Mouse (Mus musculus): ENCODE data around the gene Aqp2.

The Aqp2 gene

DNA sequence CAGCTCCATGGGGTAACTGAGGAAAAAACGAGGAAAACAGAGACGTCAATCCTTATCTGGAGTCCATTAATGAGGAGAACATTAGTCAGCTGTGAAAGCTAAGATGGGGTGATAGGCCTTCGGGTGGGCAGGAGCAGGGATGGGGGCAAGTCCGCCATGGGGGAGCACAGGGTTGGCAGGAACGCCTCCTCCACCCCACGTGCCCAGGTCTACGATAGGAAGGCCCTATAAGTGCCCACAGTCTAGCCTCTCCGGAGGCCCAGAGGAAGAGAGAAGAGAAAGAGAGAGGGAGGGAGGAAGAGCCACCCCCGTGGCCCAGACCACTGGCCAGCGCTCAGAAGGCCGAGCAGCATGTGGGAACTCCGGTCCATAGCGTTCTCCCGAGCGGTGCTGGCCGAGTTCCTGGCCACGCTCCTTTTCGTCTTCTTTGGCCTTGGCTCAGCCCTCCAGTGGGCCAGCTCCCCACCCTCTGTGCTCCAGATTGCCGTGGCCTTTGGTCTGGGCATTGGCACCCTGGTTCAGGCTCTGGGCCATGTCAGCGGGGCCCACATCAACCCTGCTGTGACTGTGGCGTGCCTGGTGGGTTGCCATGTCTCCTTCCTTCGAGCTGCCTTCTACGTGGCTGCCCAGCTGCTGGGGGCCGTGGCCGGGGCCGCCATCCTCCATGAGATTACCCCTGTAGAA, at the start of gene Aqp2:
Gene Aqp2 (plus strand): TSS at position 254 of the 684 bp plus-strand sequence.
- DNase-seq (ENCODE audit: low read depth, low spot score) = no peak

DNA sequence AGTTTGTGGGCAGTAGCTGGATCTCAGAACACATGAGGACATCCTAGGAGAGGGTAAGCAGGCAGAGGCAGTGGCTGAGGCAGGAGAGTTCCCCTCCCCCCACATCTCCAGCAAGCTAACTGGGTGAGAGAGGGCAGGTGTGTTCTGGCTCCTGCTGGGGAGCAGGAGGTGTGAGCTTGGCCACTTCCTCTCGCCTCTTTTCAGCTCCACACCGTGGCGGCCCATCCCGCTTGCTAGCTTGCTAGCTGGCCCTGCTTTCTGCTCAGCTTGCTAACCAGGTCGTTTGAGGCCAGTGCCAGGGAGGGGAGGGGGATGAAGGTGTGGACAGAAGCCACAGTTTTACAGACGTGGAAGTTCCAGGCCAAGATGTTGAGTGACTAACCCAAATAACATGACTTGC, 47.7 kb upstream of the Aqp2 start:
- DNase-seq (ENCODE audit: low read depth, low spot score) = no peak

DNA sequence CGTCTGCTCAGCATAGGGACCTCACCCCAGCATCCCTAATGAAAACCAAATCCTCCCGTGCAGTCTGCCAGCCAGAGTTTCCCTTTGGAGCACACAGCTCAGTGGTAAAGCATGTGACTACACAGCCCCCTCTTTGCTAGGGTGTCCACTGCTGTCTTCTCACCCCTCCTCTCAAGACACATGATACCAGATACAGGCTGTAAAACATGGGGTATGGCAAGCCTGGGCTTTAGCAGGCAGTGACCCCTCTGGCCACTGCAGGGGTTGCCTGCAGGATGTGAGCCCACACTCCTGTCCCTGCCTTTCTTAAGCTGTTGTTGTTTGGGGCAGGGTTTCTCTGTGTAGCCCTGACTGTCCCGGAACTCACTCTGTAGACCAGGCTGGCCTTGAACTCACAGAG, 46.8 kb upstream of the Aqp2 start:
- DNase-seq (ENCODE audit: low read depth, low spot score) = no peak

DNA sequence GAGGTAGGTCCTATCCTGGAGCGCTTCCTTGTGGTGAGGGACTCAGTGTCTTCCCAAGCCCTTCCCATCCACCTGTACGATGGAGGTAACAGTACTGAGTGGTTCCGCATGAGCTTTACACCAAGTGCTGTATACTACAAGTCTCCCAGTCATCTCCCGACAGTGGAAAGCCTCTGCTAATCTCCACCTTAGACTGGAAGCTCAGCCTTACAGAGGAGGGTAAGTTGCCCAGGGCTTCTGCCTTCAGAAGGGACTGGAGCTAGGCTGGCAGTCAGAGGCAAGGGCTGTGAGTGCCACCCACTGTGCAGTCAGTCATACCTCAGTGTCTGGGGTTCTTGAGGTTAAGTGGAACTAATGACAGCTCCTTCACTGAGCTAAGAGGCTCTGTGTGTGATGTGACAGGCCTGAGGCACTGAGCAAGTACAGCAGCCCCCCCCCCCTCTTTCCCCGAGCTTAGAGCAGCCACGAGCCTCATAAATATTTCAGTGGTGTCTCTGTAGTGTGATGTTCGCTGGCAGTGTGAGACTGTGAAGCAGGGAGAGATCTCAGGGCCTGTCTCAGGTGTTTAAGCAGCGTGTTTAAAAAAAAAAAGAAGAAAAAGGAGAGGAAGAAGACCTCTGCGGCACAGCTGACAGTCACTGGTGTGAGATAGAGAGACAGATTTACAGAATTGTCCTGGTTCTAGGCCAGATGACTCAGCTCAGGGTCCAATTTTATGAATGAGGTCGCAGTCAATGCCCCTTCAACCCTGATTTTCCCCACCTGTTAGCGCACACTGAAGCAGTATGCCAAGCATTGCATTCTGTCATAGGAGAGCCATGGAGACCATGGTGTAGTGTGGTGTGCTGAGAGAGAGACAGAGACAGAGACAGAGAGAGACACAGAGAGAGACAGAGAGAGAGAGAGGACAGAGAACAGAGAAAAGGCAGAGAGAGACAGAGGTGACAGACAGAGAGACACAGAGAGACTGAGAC, 41.7 kb upstream of the Aqp2 start:
- DNase-seq (ENCODE audit: low read depth, low spot score) = peak; percentile 54

DNA sequence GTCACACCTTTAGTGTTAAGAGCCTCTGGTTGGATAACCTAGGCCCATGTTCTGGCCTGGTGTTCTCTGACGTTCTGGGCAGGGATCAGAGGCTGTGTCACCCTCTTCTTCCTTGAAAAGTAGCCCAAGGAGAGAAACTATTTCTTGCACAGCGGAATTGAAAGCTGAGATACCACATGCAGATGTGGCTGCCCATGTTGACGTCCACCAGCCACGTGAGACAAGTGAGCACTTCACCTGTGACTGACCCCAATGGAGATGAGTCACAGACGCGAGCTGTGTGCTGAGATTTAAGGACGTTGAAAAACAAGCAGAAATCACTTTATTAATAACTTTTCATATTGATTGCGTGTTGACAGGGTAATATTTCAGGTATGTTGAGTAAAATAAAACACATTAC, 39.0 kb upstream of the Aqp2 start:
- no peak for DNase-seq (ENCODE audit: low read depth, low spot score)

DNA sequence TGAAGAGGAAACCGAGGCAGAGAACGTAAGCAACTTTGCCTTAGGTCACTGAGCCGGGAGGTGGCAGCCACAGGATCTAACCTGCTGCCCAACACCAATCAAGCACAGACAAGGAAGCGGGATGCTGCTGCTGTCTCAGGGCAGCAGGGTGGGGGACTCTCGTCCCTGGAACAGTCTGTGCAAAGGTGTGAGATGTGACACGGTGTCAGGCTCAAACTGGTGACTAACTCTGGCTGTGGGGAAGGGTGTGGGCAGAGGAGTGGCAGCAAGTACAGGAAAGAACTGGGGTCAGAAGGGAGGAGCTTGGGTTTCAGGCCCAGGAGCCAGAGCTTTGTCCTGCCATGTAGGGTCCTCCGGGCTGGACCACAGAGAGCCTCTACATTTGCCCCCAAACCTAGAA, 34.8 kb upstream of the Aqp2 start:
- no peak for DNase-seq (ENCODE audit: low read depth, low spot score)

DNA sequence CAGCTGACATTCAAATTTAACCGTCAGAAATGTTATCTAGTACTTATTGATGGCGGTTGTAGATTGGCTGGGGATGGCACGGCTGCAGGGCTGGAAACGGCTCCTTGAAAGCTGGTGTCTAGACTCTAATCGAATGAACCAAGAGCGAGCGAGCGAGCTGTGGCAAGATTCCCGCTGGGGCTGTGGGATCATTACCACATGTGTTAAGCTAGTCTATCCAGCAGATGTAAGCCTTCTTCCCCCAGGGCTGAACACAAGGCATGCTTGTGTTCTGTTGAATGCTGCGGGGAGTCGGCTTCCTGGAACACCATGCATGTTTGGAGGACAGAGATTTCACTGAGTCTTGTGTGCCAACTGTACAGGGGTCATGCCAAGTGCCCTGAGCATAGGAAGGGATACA, 32.3 kb upstream of the Aqp2 start:
- peak; percentile 71 for DNase-seq (ENCODE audit: low read depth, low spot score)

DNA sequence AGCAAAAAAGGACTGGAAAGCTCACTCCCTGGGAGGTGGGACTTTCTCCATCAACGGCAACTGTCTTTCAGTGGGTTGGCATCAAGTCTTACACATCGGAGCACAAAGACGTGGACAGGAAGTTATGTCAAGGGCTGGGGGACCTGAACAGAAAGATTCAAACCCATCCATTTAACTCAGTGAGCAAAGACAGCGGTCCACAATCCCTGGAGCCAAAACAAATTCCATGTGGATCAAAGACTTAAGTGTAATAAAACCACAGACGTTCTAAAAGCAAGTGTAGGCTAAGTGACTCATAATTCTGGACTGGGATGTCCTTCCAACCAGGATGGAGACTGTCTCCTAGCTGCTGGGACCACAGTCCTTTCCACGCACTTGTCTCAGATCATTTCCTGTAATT, 31.1 kb upstream of the Aqp2 start:
- no peak for DNase-seq (ENCODE audit: low read depth, low spot score)

DNA sequence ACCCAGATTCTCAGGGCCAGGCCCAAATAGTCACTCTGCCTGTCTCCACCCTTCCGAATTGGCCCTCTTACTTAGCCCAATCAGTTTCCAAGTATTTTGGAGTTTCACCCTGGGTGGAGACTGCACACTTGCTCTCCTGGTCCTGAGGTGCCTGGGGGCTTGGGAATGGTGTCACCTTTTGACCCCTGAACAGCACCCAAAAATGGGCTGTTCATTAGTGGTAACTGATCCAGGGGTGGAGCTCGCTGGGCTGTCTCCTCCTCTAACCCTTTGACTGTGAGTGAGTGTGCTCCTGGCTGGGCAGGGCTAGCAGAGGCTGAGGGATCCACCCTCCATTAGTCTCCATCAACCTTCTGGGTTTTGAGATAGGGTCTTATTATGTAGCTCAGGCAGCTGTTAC, 29.0 kb upstream of the Aqp2 start:
- no peak for DNase-seq (ENCODE audit: low read depth, low spot score)

DNA sequence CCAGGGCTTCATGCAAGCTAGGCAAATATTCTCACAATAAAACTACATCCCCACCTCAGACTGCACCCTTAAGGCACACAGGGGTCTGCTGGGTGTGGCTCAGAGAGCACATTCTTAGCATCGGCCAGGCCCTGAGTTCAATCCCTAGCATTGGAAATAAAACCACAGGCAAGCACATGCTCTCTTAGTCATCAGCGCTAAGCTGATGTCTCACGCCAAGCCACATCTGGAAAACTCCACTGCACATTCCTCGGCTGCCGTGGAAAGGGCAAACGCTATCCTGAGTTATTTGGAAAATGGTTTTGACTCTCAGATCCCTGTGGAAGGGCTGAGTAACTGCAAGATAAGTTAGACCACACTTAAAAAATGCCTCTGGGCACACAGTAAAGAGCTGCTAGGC, 25.1 kb upstream of the Aqp2 start:
- peak; percentile 43 for DNase-seq (ENCODE audit: low read depth, low spot score)

DNA sequence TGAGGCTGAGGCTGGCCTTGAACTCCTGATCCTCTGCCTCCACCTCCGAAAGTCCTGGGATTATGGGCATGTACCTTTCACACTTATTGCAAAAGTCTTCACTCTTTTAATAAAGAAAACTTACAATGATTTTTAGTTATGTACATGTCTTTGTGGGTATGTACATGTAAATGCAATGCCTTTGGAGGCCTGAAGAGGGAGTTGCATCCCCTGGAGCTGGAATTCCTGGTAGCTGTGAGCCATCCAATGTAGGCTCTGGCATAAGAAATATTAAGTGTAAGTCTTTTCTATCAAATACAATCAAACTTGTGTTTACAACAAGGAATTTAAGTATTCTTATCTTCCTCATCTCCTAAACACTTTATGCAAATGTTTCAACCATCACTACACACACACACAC, 19.9 kb upstream of the Aqp2 start:
- no peak for DNase-seq (ENCODE audit: low read depth, low spot score)

DNA sequence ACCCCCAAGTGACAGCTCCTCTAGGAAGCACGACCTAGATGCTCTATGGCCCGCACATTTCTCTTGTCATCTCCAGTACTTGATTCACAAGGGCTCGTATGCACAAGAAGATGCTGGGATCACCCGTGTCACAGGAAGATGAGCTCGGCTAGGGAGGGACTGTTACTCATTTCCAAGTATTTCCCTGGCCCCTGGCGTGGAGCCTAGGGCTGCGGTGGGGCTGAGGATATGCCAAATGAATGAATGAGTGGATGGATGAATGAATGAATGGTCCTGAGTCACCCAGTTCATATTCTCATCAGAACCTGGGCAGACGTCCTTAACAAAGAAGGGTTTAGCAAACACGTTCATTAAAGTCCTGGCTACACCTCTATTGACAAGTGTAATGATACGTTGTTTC, 18.6 kb upstream of the Aqp2 start:
- DNase-seq (ENCODE audit: low read depth, low spot score) = no peak

DNA sequence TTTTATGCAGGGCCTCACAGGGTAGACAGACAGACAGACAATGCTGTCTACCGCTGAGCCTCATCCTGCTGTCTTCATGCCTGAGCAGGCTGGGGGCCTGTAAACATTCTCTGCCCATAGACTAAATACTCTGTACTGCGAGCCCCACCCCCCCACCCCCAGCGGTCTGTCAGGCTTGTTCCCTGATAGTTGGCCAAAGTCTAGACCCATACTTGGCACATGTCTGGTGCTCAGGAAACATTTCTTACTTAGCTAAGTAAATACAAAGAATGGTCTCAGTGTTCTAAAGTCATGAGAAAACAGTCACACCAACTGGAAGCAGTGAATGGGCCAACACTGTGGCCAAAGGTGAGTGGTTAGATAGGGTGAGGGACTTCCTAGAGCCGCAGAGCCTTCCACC, 11.5 kb upstream of the Aqp2 start:
- no peak for DNase-seq (ENCODE audit: low read depth, low spot score)

DNA sequence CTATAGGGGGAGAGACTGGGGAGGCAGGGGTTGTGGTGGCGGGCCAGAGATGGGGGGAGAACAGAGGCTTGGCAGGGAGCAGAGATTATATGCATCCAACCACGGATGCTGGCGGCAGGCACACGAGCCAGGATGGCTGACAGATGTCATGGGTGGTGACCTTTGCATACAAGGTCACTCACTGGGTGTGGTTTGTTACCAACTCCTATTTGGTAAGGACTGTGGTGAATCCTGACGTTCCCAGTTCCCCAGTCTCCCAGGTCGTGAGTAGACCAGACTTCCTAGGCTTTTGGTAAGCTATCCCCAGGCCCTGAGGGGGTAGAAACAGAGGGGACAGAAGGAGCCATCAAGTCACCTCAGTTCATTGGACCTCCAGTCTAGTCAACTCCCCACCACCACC, 10.2 kb upstream of the Aqp2 start:
- no peak for DNase-seq (ENCODE audit: low read depth, low spot score)

DNA sequence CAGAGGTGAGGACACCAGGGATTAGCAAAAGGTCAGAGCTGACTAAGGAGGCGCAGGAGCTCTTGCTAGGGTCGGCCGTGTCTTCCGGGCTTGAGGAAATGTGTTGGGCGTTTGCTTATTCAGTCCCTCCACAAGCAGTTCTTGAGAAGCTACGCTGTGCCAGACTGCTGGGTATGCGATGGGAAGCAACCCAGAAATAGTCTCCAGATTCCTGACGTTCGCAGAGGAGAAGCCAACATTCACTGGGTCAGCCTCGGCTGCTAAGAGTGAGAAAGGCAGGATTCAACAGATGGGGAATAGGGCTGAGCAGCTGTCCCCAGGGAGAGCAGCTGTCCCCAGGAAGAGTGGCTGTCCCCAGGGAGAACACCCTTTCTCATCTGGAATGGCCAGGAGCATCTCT, 9.7 kb upstream of the Aqp2 start:
- DNase-seq (ENCODE audit: low read depth, low spot score) = no peak

DNA sequence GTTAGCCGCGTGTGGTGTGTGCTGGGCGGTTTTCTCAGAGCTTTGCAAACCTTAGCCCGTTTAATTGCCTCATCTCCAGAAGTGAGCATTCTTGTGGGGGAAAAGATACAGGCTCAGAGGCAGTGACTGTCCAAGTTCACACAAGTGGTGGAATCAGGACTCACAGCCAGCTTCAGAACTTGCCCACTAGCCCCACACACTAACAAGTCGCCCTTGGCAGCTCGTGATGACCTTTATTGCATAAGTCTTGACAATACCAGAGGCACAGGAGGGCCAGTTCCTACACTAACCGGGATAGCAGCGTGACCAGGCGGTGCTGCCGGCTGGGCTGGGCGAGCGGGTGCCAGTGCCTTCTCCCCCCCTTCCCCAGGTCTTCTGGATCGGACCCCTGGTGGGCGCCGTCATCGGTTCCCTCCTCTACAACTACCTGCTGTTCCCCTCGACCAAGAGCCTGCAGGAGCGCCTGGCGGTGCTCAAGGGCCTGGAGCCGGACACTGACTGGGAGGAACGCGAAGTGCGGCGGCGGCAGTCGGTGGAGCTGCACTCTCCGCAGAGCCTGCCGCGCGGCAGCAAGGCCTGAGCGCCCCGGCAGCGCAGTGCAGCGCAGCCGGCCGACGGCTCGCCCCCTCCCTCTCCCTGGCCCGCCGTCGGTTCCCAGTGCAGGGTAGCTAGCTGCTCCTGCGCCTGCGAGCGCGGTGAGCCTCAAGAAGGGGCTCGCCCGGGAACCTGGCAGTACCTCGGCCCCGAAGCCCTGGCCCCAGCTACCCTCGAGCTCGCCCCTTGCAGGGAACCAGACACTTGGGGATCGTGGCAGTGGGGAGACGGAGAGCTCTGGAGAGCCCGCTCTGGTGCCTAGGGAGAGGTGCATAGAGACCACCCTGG, 4.8 kb downstream of the Aqp2 start:
- DNase-seq (ENCODE audit: low read depth, low spot score) = peak; percentile 58

DNA sequence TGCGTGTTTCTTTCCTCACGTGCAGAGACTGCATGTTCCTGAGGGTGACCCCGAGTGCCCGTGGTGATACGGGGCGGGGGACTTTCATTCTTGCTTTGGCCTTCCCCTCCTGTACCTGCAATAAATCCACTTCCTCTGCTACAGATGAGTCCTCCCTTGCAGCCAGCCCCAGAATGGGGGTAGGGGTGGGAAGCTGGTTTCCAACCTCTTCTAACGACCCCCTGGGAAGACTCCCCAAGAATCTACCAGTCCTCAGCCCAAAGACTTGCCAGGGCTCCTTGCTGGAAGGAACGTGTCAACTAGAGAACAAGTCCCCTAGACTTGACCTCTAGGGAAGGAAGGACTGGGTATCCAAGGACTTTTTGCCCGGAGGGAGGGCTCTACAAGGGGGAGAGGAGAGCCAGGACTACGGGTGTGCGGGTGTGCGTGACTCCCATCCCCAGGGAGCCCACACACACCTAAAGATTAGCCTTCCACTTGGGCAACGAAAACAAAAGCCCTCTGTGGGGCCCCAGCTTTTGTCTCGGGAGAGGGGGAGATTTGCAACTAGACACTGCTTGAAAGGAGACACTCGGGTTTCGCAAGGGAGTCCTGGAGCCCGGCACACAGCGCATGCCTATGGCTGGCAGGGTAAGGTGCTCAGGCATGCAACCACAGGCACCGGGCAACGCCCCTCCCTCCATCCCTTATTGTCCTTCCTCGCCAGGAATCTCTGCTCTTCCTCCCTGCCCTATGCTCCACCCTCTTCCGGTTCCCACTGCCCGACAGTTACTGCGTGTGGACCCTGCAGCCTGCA, 5.8 kb downstream of the Aqp2 start:
- peak; percentile 46 for DNase-seq (ENCODE audit: low read depth, low spot score)

DNA sequence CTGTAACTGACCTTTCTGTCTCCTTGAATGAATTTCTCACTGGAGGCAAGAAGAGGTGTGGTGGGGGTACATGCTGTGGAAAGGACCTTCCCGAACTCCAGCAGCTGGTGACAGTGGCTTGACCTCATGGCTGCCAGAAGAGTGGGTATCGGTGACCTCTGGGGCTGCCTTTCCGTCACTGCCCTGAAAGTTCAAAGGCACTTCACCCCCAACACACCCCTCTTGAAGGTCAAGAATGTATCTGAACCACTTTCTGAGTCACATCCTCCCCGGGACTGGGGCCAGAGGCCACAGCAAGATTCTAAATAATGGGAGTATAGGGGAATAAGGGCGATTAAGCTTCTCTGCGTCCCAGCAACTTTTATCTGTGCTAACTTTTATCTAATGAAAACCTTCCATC, 6.9 kb downstream of the Aqp2 start:
- DNase-seq (ENCODE audit: low read depth, low spot score) = no peak

DNA sequence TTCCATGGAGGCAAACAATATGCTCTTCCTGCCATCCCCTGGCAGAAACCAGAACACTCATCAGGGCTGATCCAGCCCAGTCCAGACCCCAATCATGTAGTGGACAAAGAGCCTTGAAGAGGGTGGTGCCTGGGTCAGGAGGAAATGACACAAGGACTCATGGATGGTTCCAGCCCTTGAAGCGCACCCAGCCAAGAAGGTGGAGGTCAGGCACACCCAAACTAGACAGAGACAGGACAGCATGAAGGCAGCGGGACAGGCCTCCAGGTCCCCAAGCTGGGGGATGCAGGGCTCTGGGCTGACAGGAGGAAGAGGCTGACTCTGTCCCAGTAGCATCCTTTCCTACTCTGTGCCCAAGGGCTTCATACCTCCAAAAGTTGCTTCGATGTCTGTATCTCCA, 7.7 kb downstream of the Aqp2 start:
- DNase-seq (ENCODE audit: low read depth, low spot score) = no peak

DNA sequence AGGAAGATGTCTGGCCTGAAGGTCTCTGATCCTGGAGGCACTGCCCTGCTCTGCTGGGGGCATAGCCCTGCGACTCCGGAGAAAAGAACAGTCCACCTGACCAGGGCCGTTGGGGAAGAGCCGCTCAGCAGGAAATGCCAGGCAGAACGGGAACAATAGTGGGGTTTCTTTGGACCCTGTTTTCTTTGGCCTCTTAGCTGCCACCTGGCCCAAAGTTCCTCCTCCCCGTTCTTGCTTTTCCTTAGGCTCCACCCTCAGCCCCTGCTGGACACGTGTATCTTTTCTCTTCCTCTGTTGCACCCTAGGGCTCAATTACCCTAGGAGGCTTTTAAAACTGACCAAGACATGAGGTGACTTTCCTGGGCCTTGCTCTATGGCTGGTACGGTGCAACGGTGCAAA, 10.4 kb downstream of the Aqp2 start:
- no peak for DNase-seq (ENCODE audit: low read depth, low spot score)

DNA sequence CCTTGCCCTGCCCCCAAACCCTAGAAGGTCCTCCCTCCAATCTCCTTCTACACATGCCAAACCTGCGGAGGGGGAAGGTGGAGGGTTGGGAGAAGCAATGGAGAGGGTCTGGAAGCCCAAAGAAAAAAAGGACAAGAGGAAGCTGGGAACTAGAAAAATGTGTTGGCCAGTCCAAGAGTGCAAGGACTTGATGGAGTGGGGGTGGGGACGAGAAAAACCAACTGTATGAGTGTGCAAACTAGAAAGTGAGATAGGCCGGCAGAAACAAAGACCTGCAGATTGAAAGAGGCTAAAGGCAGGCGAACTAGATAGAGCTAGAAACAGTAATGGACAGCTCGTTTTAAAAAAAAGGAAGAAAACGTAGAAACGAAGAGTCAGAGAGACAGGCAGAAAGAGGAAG, 10.8 kb downstream of the Aqp2 start:
- no peak for DNase-seq (ENCODE audit: low read depth, low spot score)

Measured in mesoderm, embryonic 11.5 days (tissue).